Mouse (Mus musculus) Muller cell, postnatal 12 days (primary cell): ENCODE data around the gene Fads2.

Source experiments
- DNase-seq: peaks from one replicate; pipeline ENCODE4 v3.0.0-alpha.2; 2015; ENCODE audit errors: inconsistent ontology term

The Fads2 gene

GRCm38 (mm10) chr19:10042232-10042631 lies 59.3 kb downstream of the Fads2 start:
- peak; percentile 81 for DNase-seq

- DNase-seq = peak; percentile 91
Observed at GRCm38 (mm10) chr19:10041388-10042148, 60.0 kb downstream of the Fads2 start, which contains the start of gene Fads3. Gene Fads3 (plus strand): TSS chr19:10041569.

DNA sequence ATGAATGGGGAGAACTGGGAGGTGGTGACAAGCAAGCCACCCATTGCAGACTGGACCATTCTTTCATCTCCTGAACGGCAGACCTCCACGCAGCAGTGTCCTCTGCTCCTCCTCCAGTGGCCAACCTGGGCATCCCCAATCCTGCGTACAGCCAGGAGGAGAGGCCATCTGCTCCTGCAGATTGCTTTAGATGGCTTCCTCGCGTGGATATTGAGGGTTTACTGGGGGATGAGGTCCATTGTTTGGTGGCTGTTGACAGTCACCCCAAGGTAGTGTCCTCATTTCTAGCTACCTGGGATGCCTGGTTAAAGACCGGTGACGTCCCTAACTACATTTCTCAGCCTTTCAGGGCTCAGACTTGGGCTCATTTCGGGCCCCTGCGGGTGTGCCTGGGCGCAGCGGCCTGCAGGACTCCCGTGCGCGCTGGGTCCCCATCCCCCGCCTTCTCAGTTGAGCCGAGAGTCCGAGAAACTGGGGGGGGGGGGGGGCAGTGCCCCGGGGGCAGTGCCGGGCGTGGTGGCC lies 60.6 kb downstream of the Fads2 start:
- no peak for DNase-seq

DNA sequence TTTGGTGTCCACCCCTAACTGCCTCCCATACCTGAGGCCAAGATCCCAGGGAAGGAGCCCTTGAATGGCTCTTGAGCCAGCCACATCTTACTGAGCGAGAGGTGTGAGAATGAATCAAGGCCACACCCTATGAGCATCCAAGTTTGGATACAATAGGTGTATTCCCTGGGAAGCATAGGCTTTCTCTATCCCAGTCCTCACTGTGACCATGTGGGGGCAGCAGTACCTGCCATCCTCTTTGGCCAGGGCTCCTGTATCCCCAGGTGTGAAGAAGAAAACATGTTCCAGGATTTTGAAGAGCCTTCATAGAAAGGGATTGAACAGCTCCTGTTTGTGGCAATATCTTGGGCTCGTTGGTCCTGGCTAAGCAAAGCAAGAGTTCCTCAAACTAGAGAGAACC lies 61.9 kb downstream of the Fads2 start:
- no peak for DNase-seq

- DNase-seq = peak; percentile 92
Observed at GRCm38 (mm10) chr19:10038910-10039309, 62.6 kb downstream of the Fads2 start.

- no peak for DNase-seq
Observed at GRCm38 (mm10) chr19:10038364-10038763, 63.2 kb downstream of the Fads2 start.

DNA sequence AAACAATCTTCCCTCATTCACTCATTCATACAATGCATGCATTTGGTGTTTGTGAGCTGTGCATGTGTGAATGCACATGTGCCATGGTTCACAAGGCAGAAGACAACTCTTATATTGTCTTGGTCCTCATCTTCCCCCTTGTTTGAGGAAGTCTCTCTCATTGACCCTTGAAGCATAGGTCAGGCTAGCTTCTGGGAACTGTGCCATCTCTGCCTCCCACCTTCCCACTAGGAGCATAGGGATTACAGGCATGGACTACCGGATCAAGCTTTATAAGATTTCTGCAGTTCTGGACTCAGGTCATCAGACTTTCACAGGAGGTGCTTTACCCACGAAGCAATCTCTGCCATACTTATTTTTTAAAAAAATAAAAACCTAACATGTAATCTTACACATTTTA lies 64.0 kb downstream of the Fads2 start:
- no peak for DNase-seq

DNA sequence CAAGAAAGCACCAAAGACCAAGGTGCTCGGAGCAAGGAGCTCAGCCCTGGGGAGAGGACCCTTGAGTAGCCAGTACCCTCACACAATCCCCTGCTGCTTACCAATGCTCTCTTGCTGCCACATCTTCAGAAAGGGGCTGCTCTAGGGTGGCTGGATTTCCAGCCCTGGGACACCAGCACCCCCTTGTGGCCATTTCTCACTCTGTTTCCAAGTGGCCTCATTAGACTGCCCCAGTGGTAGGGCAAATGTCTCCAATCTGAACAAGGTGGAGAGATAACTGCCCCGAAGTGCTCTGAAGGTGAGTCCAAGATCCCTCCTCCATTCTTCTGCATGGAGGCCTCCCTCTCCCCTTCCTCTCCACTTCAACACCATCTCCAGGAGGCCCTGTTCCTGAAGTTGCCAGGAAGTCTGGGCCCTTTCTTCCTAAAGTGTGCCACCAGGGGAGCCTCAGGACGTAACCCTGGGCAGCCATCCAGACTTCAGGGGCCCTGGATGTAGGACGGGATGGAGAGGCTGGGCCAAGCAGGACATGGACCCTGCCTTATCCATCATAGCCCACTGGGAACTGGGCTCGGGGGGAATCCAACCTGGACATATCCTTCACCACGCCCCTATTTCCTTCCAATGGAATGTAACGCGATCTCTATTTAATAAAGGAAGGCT lies 66.6 kb downstream of the Fads2 start:
- DNase-seq = peak; percentile 78

GRCm38 (mm10) chr19:10034356-10034755 lies 67.2 kb downstream of the Fads2 start:
- DNase-seq = no peak

DNA sequence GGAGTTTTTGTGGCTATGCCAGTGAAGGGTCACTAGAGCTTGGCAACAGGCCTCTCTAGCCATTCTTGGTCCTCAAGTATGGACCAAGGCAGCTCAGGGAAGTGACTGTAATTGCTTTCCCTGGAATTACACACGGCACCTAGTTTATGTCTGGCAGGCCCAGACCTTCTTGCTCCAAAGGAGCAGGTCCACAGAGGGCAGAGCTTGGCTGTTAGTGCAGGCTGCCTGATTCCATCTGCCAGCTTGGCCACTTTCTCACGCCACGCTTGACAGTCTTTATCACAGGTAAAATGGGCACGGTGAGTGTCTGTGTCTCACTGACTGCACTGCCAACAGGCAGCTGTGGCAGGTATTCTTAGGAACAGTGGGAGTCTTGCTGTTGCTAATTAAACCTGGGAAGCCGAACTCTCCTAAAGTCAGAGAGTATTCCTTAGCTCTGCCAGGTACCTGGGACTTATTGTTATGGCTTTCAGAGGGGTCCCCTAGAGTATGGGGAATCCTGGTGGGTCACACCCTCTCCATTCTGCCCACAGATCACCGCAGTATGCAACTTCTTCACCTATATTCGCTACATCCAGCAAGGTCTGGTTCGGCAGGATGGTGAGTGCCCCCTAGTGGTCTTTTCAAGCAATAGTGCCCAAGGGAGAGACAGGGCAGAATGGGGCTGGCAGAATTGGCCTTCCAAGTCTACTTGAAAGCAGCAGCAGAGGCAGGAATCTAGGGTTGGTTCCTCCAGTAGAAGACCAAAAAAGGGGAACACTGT lies 68.2 kb downstream of the Fads2 start:
- DNase-seq = no peak

DNA sequence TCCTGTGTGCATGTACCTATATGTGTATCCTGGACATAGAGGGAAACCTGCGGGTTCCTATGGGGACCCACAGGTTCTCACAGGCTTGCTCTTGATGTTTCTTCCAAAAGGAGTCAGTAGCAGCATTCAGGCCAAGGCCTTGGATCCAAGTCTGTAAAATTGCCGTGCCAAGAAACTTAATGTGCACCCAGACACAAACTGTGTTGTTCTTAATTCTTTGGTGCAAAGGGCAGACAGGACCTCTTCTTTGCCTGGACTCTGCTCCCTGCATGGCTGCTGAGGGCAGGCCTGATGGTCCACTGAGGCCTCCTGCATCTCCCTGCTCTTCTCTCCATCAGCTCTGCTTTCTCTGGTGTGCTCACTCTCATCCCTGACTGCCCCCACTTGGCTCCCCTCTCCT lies 71.8 kb downstream of the Fads2 start:
- DNase-seq = no peak

DNA sequence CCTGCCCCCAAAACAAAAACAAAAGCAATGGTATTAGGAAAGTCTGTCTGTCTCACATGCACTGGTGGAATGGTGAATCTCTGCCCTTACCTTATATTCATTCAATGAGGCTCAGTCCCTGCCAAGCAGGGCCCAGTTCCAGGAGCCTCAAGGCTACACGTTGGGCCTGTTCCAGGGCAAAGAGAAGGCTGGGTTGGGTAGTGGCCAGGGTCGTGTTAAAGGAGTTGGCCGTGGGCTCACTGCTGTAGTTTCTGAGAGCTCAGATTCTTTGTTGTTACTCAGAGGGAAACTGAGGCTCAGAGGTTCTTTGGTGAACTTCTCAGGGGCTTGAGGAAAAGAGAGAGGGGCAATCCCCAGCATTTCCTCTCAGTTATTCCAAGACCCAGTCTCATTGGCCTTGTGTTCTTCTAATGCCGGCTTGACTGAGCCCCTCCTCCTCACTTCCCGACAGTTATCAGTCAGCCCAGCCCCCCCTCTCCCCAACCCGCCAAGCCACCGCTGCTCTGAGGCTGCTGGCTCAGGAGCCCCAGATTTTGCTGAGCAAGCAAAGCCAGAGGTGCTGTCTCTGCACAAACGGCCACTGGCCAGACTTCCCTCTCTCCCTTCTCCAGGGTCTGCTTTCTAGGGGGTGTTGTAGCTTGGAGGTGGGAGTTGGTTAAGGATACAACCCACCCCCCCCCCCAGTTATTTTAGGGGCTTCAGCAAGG lies 76.2 kb downstream of the Fads2 start:
- peak; percentile 61 for DNase-seq

DNA sequence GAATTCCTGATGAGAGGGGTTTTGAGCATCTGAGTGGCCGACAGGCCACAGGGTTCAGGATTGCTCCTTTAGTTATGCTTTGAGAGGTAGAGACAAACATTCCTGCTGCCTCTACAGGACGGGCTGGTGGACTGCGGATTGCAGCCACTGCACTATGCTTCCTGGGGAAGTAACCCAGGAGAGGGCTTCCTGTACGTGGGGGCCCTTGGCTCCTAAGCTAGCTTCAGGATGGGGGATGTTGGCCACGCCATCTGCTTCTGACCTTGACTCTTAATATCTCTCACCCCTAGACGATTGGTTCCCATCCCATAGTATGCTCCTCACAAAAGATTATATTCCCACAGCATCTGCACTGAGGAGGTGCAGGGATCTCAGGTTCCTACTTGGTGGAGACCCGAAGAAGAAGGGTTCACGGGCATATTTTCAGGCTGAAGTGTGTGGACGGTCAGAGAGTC lies 78.2 kb downstream of the Fads2 start:
- DNase-seq = no peak

GRCm38 (mm10) chr19:10022414-10023303 lies 78.9 kb downstream of the Fads2 start:
- DNase-seq = peak; percentile 47

DNA sequence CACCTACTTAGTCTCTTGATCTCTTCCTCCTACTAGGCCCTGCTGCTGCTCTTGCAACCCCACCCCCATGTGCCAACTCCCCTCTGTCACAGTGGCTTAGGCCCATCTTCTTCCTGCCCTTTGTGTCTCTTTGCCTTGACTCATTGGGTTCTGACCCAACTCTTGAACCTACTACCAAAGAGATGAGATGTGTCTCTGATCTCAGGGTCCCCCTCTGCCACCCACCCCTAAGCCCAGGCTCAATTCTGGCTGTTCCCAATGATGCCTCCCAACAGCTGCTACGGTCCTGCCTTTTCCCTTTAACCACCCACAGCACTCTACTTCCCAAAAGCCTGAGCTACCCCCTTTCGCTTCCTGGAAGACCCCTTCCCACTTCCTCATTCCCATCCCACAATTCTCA lies 79.6 kb downstream of the Fads2 start:
- DNase-seq = no peak

- no peak for DNase-seq
Observed at GRCm38 (mm10) chr19:10019214-10019760, 82.3 kb downstream of the Fads2 start.

DNA sequence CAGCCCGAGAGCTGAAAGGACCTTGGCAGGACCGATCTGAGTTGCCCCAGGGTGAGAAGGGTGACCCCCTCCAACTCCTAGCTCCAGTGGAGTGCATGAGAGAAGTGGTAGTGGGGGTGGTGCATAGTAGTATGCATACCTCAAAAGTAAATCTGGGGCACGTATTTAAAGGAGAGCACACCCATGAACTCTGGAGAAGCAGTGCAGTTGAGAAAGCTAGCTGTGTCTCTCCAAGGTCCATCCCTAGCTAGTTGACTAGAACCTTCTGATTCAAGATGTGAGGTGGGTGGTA lies 83.1 kb downstream of the Fads2 start:
- no peak for DNase-seq

GRCm38 (mm10) chr19:10017637-10018526 lies 83.7 kb downstream of the Fads2 start:
- peak; percentile 92 for DNase-seq

GRCm38 (mm10) chr19:10016151-10016550 lies 85.4 kb downstream of the Fads2 start:
- DNase-seq = no peak
